Mouse (Mus musculus) lung, embryonic 14.5 days (tissue): Measurements from ENCODE around the gene Zbtb8os. TPM values are rescaled to one million over a fixed set of nuclear protein-coding genes. Genes with fewer than 3 reads are reported as not detected.

Source experiments
- ATAC-seq: fragments of 200-750 bp; cut with Nextera tagmentation; 2 replicates; pipeline ENCODE4 v1.8.0; 2017; ENCODE audit warnings: mild to moderate bottlenecking, moderate TSS enrichment, moderate library complexity; ENCODE audit not compliant: insufficient read depth
- DNase-seq: peaks from one replicate; pipeline ENCODE4 v3.0.0-alpha.2; 2015
- H3K27ac ChIP-seq: fragments of 300-500 bp; sonication (generic); 2 replicates; pipeline ENCODE4 v1.5.1; 2014; ENCODE audit warnings: low read depth, mild to moderate bottlenecking, moderate library complexity
- H3K27me3 ChIP-seq: fragments of 300-500 bp; sonication (generic); 2 replicates; pipeline ENCODE4 v1.6.1; 2014; ENCODE audit warnings: low read length, control low read depth; ENCODE audit not compliant: insufficient read depth
- H3K36me3 ChIP-seq: fragments of 300-500 bp; sonication (generic); 2 replicates; pipeline ENCODE4 v1.6.1; 2014; ENCODE audit warnings: control low read depth; ENCODE audit not compliant: insufficient read depth
- H3K4me1 ChIP-seq: fragments of 300-500 bp; sonication (generic); 2 replicates; pipeline ENCODE4 v1.6.1; 2014; ENCODE audit warnings: antibody characterized with exemption, control low read depth; ENCODE audit not compliant: insufficient read depth
- H3K4me2 ChIP-seq: fragments of 300-500 bp; sonication (generic); 2 replicates; pipeline ENCODE4 v1.6.1; 2014; ENCODE audit warnings: mild to moderate bottlenecking
- H3K4me3 ChIP-seq: fragments of 300-500 bp; sonication (generic); 2 replicates; pipeline ENCODE4 v1.5.1; 2014; ENCODE audit warnings: low read depth, low read length
- H3K9ac ChIP-seq: fragments of 300-500 bp; sonication (generic); 2 replicates; pipeline ENCODE4 v1.6.1; 2014
- H3K9me3 ChIP-seq: fragments of 300-500 bp; sonication (generic); 2 replicates; pipeline ENCODE4 v1.6.1; 2016; ENCODE audit warnings: low read depth, low read length, control low read depth
- CTCF ChIP-seq: IDR thresholded peaks from 2 replicates; pipeline ENCODE4 v1.5.1; 2016; ENCODE audit warnings: antibody characterized with exemption, low read depth
- WGBS: fragments of 180-500 bp; shearing (Covaris S2); extraction: QIAGEN DNeasy Blood & Tissue Kit; methylation state at CpG from one replicate; pipeline ENCODE4 v1.1.7; 2014; 5-methylcytosine and 5-hydroxymethylcytosine counted together
- polyA plus RNA-seq: library from polyadenylated mRNA; unstranded; fragments of >200 nt; fragmentation: Nextera tagmentation; extraction: Ambion mirVana; gene quantifications from 2 replicates; pipeline ENCODE4 v1.2.1, GENCODE M21; 2014

Gene Zbtb8os
- polyA plus RNA-seq, 1 experiment from 2014 or later, result 51.6 TPM

- Histone ChIP-seq H3K4me3 (no peak overlapping the region), H3K4me1 (peaks cover 5% of the 10 kb centered on the region; the same call in 1 of the 2 replicates), H3K27me3 (no peaks in the 10 kb centered on the region), H3K9ac (no peak overlapping the region), H3K9me3 (no peaks in the 10 kb centered on the region), H3K27ac (peak overlapping the region; percentile 87), H3K36me3 (no peaks in the 10 kb centered on the region), H3K4me2 (peak overlapping the region; percentile 32)
- DNase-seq, result peak; percentile 88
- peak; percentile 93 for ATAC-seq
- no peak for TF ChIP-seq CTCF
- WGBS, result 7% methylated on average over 6 of the region's 6 CpGs
Measured at GRCm38 (mm10) chr4:129384440-129384839, 48.9 kb downstream of the Zbtb8os start.

GRCm38 (mm10) chr4:129385685-129386084 is 50.2 kb downstream of the Zbtb8os start:
- no peak overlapping the region for H3K9ac ChIP-seq
- ATAC-seq (no peak), DNase-seq (no peak)
- no peaks in the 10 kb centered on the region for H3K9me3 ChIP-seq
- H3K4me2 ChIP-seq, result no peak overlapping the region
- H3K4me1 ChIP-seq, result peaks cover 5% of the 10 kb centered on the region; the same call in 1 of the 2 replicates
- TF ChIP-seq CTCF, result no peak
- H3K4me3 ChIP-seq, result no peak overlapping the region
- H3K27ac ChIP-seq, result no peak overlapping the region
- H3K36me3 ChIP-seq, result no peaks in the 10 kb centered on the region
- H3K27me3 ChIP-seq, result no peaks in the 10 kb centered on the region
- WGBS, result 85% methylated on average over 11 of the region's 11 CpGs

GRCm38 (mm10) chr4:129386269-129386946 is 50.9 kb downstream of the Zbtb8os start:
- 84% methylated on average over 8 of the region's 8 CpGs for WGBS
- Histone ChIP-seq H3K4me1 (peaks cover 5% of the 10 kb centered on the region; the same call in 1 of the 2 replicates), H3K36me3 (no peaks in the 10 kb centered on the region), H3K4me2 (no peak overlapping the region), H3K9ac (no peak overlapping the region), H3K4me3 (no peak overlapping the region), H3K9me3 (no peaks in the 10 kb centered on the region), H3K27me3 (no peaks in the 10 kb centered on the region), H3K27ac (no peak overlapping the region)
- ATAC-seq (no peak), DNase-seq (no peak)
- TF ChIP-seq CTCF, result no peak

GRCm38 (mm10) chr4:129386989-129387388 is 51.5 kb downstream of the Zbtb8os start:
- Histone ChIP-seq H3K9me3 (no peaks in the 10 kb centered on the region), H3K9ac (no peak overlapping the region), H3K4me3 (no peak overlapping the region), H3K27me3 (no peaks in the 10 kb centered on the region), H3K4me1 (peaks cover 5% of the 10 kb centered on the region; the same call in 1 of the 2 replicates), H3K4me2 (no peak overlapping the region), H3K27ac (no peak overlapping the region), H3K36me3 (no peaks in the 10 kb centered on the region)
- WGBS, result 44% methylated on average over 1 of the region's 2 CpGs
- DNase-seq (no peak), ATAC-seq (no peak)
- no peak for TF ChIP-seq CTCF

GRCm38 (mm10) chr4:129388404-129388803 is 52.9 kb downstream of the Zbtb8os start:
- Histone ChIP-seq H3K4me1 (peaks cover 5% of the 10 kb centered on the region; the same call in 1 of the 2 replicates), H3K9me3 (no peaks in the 10 kb centered on the region), H3K4me3 (no peak overlapping the region), H3K36me3 (no peaks in the 10 kb centered on the region), H3K9ac (no peak overlapping the region), H3K4me2 (no peak overlapping the region), H3K27me3 (no peaks in the 10 kb centered on the region), H3K27ac (no peak overlapping the region)
- no peak for ATAC-seq
- WGBS, result 78% methylated on average over 5 of the region's 5 CpGs
- TF ChIP-seq CTCF, result no peak
- no peak for DNase-seq

- H3K27ac ChIP-seq, result no peak overlapping the region
- DNase-seq, result peak; percentile 34
- H3K27me3 ChIP-seq, result no peaks in the 10 kb centered on the region
- 64% methylated on average over 14 of the region's 14 CpGs for WGBS
- TF ChIP-seq CTCF, result no peak
- H3K36me3 ChIP-seq, result no peaks in the 10 kb centered on the region
- H3K4me2 ChIP-seq, result no peak overlapping the region
- H3K4me1 ChIP-seq, result 0 out of 2 replicates have a peak, but pooled peaks cover 2% of the 10 kb centered on the region
- H3K9me3 ChIP-seq, result no peaks in the 10 kb centered on the region
- no peak for ATAC-seq
- no peak overlapping the region for H3K4me3 ChIP-seq
- H3K9ac ChIP-seq, result no peak overlapping the region
Measured at GRCm38 (mm10) chr4:129390216-129390743, 54.8 kb downstream of the Zbtb8os start.

- no peaks in the 10 kb centered on the region for H3K36me3 ChIP-seq
- H3K4me2 ChIP-seq, result no peak overlapping the region
- TF ChIP-seq CTCF, result no peak
- peak; percentile 64 for DNase-seq
- ATAC-seq, result no peak
- H3K27me3 ChIP-seq, result no peaks in the 10 kb centered on the region
- H3K4me1 ChIP-seq, result 0 out of 2 replicates have a peak, but pooled peaks cover 2% of the 10 kb centered on the region
- no peak overlapping the region for H3K9ac ChIP-seq
- no peak overlapping the region for H3K4me3 ChIP-seq
- H3K9me3 ChIP-seq, result no peaks in the 10 kb centered on the region
- WGBS, result 53% methylated on average over 7 of the region's 7 CpGs
- H3K27ac ChIP-seq, result no peak overlapping the region
Measured at GRCm38 (mm10) chr4:129390936-129391557, 55.6 kb downstream of the Zbtb8os start.
